Mouse (Mus musculus): ENCODE results near the gene Slc36a2.

- TF ChIP-seq CTCF (IDR thresholded peaks at IDR 0.05; ENCODE audit: control insufficient read depth, insufficient read depth, insufficient replicate concordance, low read depth, low read length) (no peak), POLR2A (IDR thresholded peaks at IDR 0.05; ENCODE audit: control insufficient read depth, low read depth, low read length) (no peak)
These were observed 33.6 kb upstream of the Slc36a2 start for GRCm38 (mm10) chr11:55218473-55218872.
